Mouse (Mus musculus): ENCODE measurements around the gene Rgs6. TPM values are rescaled to one million over a fixed set of nuclear protein-coding genes. Genes with fewer than 3 reads are reported as not detected.

Gene Rgs6
- total and polyA plus RNA-seq, 3 experiments: not detected

GRCm38 (mm10) chr12:83143071-83143470 is 555.0 kb downstream of the Rgs6 start:
- Histone ChIP-seq H3K79me2 (replicated peaks; ENCODE audit: control insufficient read depth, extremely low read depth, insufficient read depth, poor library complexity, severe bottlenecking) (no peaks in the 10 kb centered on the region), H3K36me3 (replicated peaks in 1 of 2; ENCODE audit: control insufficient read depth in 1 of 2, insufficient read depth in 1 of 2, low read length in 1 of 2) (no peaks in the 10 kb centered on the region), H3K9ac (ENCODE audit: insufficient read depth, low read depth) (no peak overlapping the region), H3K27me3 (replicated peaks) (peaks cover 4% of the 10 kb centered on the region), H3K27ac (ENCODE audit: insufficient read depth, low read depth) (no peak overlapping the region), H3K9me3 (replicated peaks; ENCODE audit: low read length) (no peaks in the 10 kb centered on the region), H3K4me2 (ENCODE audit: insufficient read depth, low read depth, poor library complexity, severe bottlenecking) (no peak overlapping the region), H3K4me3 (replicated peaks in 1 of 3; ENCODE audit: low read depth in 2 of 3, low read length in 2 of 3, poor library complexity in 1 of 3) (no peak overlapping the region), H3K4me1 (ENCODE audit: control insufficient read depth in 1 of 2, insufficient read depth in 2 of 2) (no peaks in the 10 kb centered on the region)
- TF ChIP-seq POLR2A (IDR thresholded peaks at IDR 0.05; ENCODE audit: low read depth, low read length) (no peak), RAD21 (IDR thresholded peaks at IDR 0.05; ENCODE audit: low read depth, low read length) (no peak), MEF2A (IDR thresholded peaks at IDR 0.05; ENCODE audit: borderline replicate concordance, low read depth, low read length) (no peak), USF1 (IDR thresholded peaks at IDR 0.05; ENCODE audit: low read depth, low read length) (no peak), MXI1 (IDR thresholded peaks at IDR 0.05; ENCODE audit: low read depth, low read length) (no peak)
- dilution Hi-C loops (cut with MboI; ENCODE audit: extremely low pct_ligation_motif_present, extremely low pct_unique_long_range_greater_than_20kb, low sequenced_read_pairs) (no loop called here), in situ Hi-C loops (cut with MboI; ENCODE audit: low pct_ligation_motif_present, low pct_unique_long_range_greater_than_20kb, low sequenced_read_pairs) (no loop called here)
- DNase-seq (ENCODE audit: extremely low read depth): no peak

GRCm38 (mm10) chr12:83143574-83143973 is 555.5 kb downstream of the Rgs6 start:
- no peak for TF ChIP-seq ZC3H11A (IDR thresholded peaks at IDR 0.05; ENCODE audit: low read depth, low read length)
- no peak for TF ChIP-seq SIN3A (IDR thresholded peaks at IDR 0.05; ENCODE audit: low read length)
- TF ChIP-seq CHD2 (IDR thresholded peaks at IDR 0.05; ENCODE audit: low read length): no peak
- no peak for TF ChIP-seq IRF4 (IDR thresholded peaks at IDR 0.05; ENCODE audit: low read depth, low read length)
- TF ChIP-seq ELF1 (IDR thresholded peaks at IDR 0.05; ENCODE audit: low read depth, low read length): no peak
- TF ChIP-seq RAD21 (IDR thresholded peaks at IDR 0.05; ENCODE audit: low read depth, low read length): no peak
- TF ChIP-seq MAX (IDR thresholded peaks at IDR 0.05; ENCODE audit: low read length): no peak
- no peak for TF ChIP-seq MEF2A (IDR thresholded peaks at IDR 0.05; ENCODE audit: borderline replicate concordance, low read depth, low read length)
- no peak for TF ChIP-seq ETS1 (conservative IDR thresholded peaks at IDR 0.05; ENCODE audit: low read depth, low read length)
- Histone ChIP-seq H3K4me1 (ENCODE audit: control insufficient read depth in 1 of 2, insufficient read depth in 2 of 2) (no peaks in the 10 kb centered on the region), H3K27me3 (replicated peaks) (peaks cover 4% of the 10 kb centered on the region), H3K9ac (ENCODE audit: insufficient read depth, low read depth) (no peak overlapping the region), H3K4me2 (ENCODE audit: insufficient read depth, low read depth, poor library complexity, severe bottlenecking) (no peak overlapping the region), H3K4me3 (replicated peaks in 1 of 3; ENCODE audit: low read depth in 2 of 3, low read length in 2 of 3, poor library complexity in 1 of 3) (no peak overlapping the region), H3K36me3 (replicated peaks in 1 of 2; ENCODE audit: control insufficient read depth in 1 of 2, insufficient read depth in 1 of 2, low read length in 1 of 2) (no peaks in the 10 kb centered on the region), H3K9me3 (replicated peaks; ENCODE audit: low read length) (no peaks in the 10 kb centered on the region), H3K79me2 (replicated peaks; ENCODE audit: control insufficient read depth, extremely low read depth, insufficient read depth, poor library complexity, severe bottlenecking) (no peaks in the 10 kb centered on the region), H3K27ac (ENCODE audit: insufficient read depth, low read depth) (no peak overlapping the region)
- in situ Hi-C loops (cut with MboI; ENCODE audit: low pct_ligation_motif_present, low pct_unique_long_range_greater_than_20kb, low sequenced_read_pairs) (no loop called here), dilution Hi-C loops (cut with MboI; ENCODE audit: extremely low pct_ligation_motif_present, extremely low pct_unique_long_range_greater_than_20kb, low sequenced_read_pairs) (no loop called here)
- no peak for DNase-seq (ENCODE audit: extremely low read depth)

GRCm38 (mm10) chr12:83145074-83145473 is 557.0 kb downstream of the Rgs6 start:
- H3K4me3 ChIP-seq (replicated peaks in 1 of 3; ENCODE audit: low read depth in 2 of 3, low read length in 2 of 3, poor library complexity in 1 of 3): no peak overlapping the region
- H3K79me2 ChIP-seq (replicated peaks; ENCODE audit: control insufficient read depth, extremely low read depth, insufficient read depth, poor library complexity, severe bottlenecking): no peaks in the 10 kb centered on the region
- H3K9ac ChIP-seq (ENCODE audit: insufficient read depth, low read depth): no peak overlapping the region
- TF ChIP-seq PAX5 (IDR thresholded peaks at IDR 0.05; ENCODE audit: low read length) (no peak), RAD21 (IDR thresholded peaks at IDR 0.05; ENCODE audit: low read depth, low read length) (no peak), MXI1 (IDR thresholded peaks at IDR 0.05; ENCODE audit: low read depth, low read length) (no peak), UBTF (IDR thresholded peaks at IDR 0.05; ENCODE audit: low read depth, low read length) (no peak), MAFK (IDR thresholded peaks at IDR 0.05; ENCODE audit: insufficient replicate concordance, low read length) (no peak), HCFC1 (IDR thresholded peaks at IDR 0.05; ENCODE audit: low read depth, low read length) (no peak), POLR2A (IDR thresholded peaks at IDR 0.05; ENCODE audit: low read depth, low read length) (no peak), TBP (conservative IDR thresholded peaks at IDR 0.05; ENCODE audit: low read depth, low read length) (no peak), MAX (IDR thresholded peaks at IDR 0.05; ENCODE audit: low read length) (no peak), ETS1 (conservative IDR thresholded peaks at IDR 0.05; ENCODE audit: low read depth, low read length) (no peak), ZNF384 (IDR thresholded peaks at IDR 0.05; ENCODE audit: low read depth, low read length) (no peak), CTCF (conservative IDR thresholded peaks at IDR 0.05 in 1 of 2, IDR thresholded peaks at IDR 0.05 in 1 of 2; ENCODE audit: low read depth in 2 of 2, low read length in 2 of 2) (no peak), JUN (IDR thresholded peaks at IDR 0.05; ENCODE audit: insufficient read depth, low read depth, low read length) (no peak), POLR2AphosphoS2 (IDR thresholded peaks at IDR 0.05; ENCODE audit: low read depth, low read length) (no peak), IRF4 (IDR thresholded peaks at IDR 0.05; ENCODE audit: low read depth, low read length) (no peak), BHLHE40 (IDR thresholded peaks at IDR 0.05; ENCODE audit: low read depth, low read length) (no peak), USF1 (IDR thresholded peaks at IDR 0.05; ENCODE audit: low read depth, low read length) (no peak)
- in situ Hi-C loops (cut with MboI; ENCODE audit: low pct_ligation_motif_present, low pct_unique_long_range_greater_than_20kb, low sequenced_read_pairs) (no loop called here), dilution Hi-C loops (cut with MboI; ENCODE audit: extremely low pct_ligation_motif_present, extremely low pct_unique_long_range_greater_than_20kb, low sequenced_read_pairs) (no loop called here)
- H3K4me1 ChIP-seq (ENCODE audit: control insufficient read depth in 1 of 2, insufficient read depth in 2 of 2): no peaks in the 10 kb centered on the region
- H3K9me3 ChIP-seq (replicated peaks; ENCODE audit: low read length): no peaks in the 10 kb centered on the region
- H3K4me2 ChIP-seq (ENCODE audit: insufficient read depth, low read depth, poor library complexity, severe bottlenecking): no peak overlapping the region
- H3K27me3 ChIP-seq (replicated peaks): peaks cover 4% of the 10 kb centered on the region
- no peak for DNase-seq (ENCODE audit: extremely low read depth)
- H3K27ac ChIP-seq (ENCODE audit: insufficient read depth, low read depth): no peak overlapping the region
- no peaks in the 10 kb centered on the region for H3K36me3 ChIP-seq (replicated peaks in 1 of 2; ENCODE audit: control insufficient read depth in 1 of 2, insufficient read depth in 1 of 2, low read length in 1 of 2)
